Mouse (Mus musculus): ENCODE data around the gene Slc47a1. TPM values are rescaled to one million over a fixed set of nuclear protein-coding genes. Genes with fewer than 3 reads are reported as not detected.
"Not testable (repeated sequence)": the region's sequence is repeated elsewhere in the genome, so short reads cannot be mapped to it uniquely, and the experiment has no call there.

The Slc47a1 gene
- polyA plus RNA-seq (2016; fragmentation: Nextera tagmentation; extraction: Ambion mirVana) = 0.17 TPM in 1 of 2 replicates, not detected in the other

GRCm38 (mm10) chr11:61377881-61378613, at the start of gene Slc47a1:
TSS of gene Slc47a1 (minus strand) at chr11:61378345.
- Histone ChIP-seq H3K36me3 (replicated peaks) (no peaks in the 10 kb centered on the region), H3K27ac (no peak within 1 kb of the TSS), H3K4me3 (peak within 1 kb of the TSS; percentile 44), H3K4me1 (peaks cover 12% of the 10 kb centered on the region), H3K27me3 (ENCODE audit: poor library complexity, severe bottlenecking) (peaks cover 56% of the 10 kb centered on the region), H3K9me3 (no peaks in the 10 kb centered on the region)
- WGBS = 17% methylated on average over 39 of the region's 39 CpGs
- DNase-seq (ENCODE audit: extremely low spot score, low spot score) = peak; percentile 18

GRCm38 (mm10) chr11:61419253-61419652, 41.1 kb upstream of the Slc47a1 start:
- Histone ChIP-seq H3K4me3 (no peak overlapping the region), H3K27ac (no peak overlapping the region), H3K9me3 (peaks cover 4% of the 10 kb centered on the region; the same call in 1 of the 2 replicates), H3K36me3 (replicated peaks) (no peaks in the 10 kb centered on the region), H3K4me1 (no peaks in the 10 kb centered on the region), H3K27me3 (ENCODE audit: poor library complexity, severe bottlenecking) (no peaks in the 10 kb centered on the region)
- DNase-seq (ENCODE audit: extremely low spot score, low spot score) = no peak
- WGBS = 89% methylated on average over 6 of the region's 6 CpGs

GRCm38 (mm10) chr11:61417945-61418551, 39.9 kb upstream of the Slc47a1 start:
- DNase-seq (ENCODE audit: extremely low spot score, low spot score) = peak; percentile 83
- Histone ChIP-seq H3K27me3 (ENCODE audit: poor library complexity, severe bottlenecking) (no peaks in the 10 kb centered on the region), H3K4me1 (no peaks in the 10 kb centered on the region), H3K4me3 (no peak overlapping the region), H3K27ac (peak overlapping the region; percentile 58; the same call in 1 of the 2 replicates), H3K9me3 (peaks cover 4% of the 10 kb centered on the region; the same call in 1 of the 2 replicates), H3K36me3 (replicated peaks) (no peaks in the 10 kb centered on the region)
- 37% methylated on average over 6 of the region's 6 CpGs for WGBS

- H3K4me1 ChIP-seq; H3K36me3 ChIP-seq (replicated peaks); DNase-seq (ENCODE audit: extremely low spot score, low spot score); H3K27me3 ChIP-seq (ENCODE audit: poor library complexity, severe bottlenecking); H3K4me3 ChIP-seq; H3K27ac ChIP-seq; H3K9me3 ChIP-seq: not testable (repeated sequence)
- WGBS = 87% methylated on average over 17 of the region's 17 CpGs
Measured at GRCm38 (mm10) chr11:61416540-61416939, 38.4 kb upstream of the Slc47a1 start.

- DNase-seq (ENCODE audit: extremely low spot score, low spot score) = no peak
- Histone ChIP-seq H3K36me3 (replicated peaks) (no peaks in the 10 kb centered on the region), H3K4me1 (no peaks in the 10 kb centered on the region), H3K4me3 (no peak overlapping the region), H3K9me3 (peaks cover 4% of the 10 kb centered on the region; the same call in 1 of the 2 replicates), H3K27ac (no peak overlapping the region), H3K27me3 (ENCODE audit: poor library complexity, severe bottlenecking) (no peaks in the 10 kb centered on the region)
- WGBS = 86% methylated on average over 1 of the region's 1 CpGs
Measured at GRCm38 (mm10) chr11:61415444-61415843, 37.3 kb upstream of the Slc47a1 start.

GRCm38 (mm10) chr11:61414560-61414959, 36.4 kb upstream of the Slc47a1 start:
- H3K9me3 ChIP-seq = no peaks in the 10 kb centered on the region
- no peak overlapping the region for H3K27ac ChIP-seq
- DNase-seq (ENCODE audit: extremely low spot score, low spot score) = no peak
- no peaks in the 10 kb centered on the region for H3K36me3 ChIP-seq (replicated peaks)
- 85% methylated on average over 3 of the region's 3 CpGs for WGBS
- H3K4me1 ChIP-seq = no peaks in the 10 kb centered on the region
- no peaks in the 10 kb centered on the region for H3K27me3 ChIP-seq (ENCODE audit: poor library complexity, severe bottlenecking)
- no peak overlapping the region for H3K4me3 ChIP-seq

- Histone ChIP-seq H3K4me3 (no peak overlapping the region), H3K36me3 (replicated peaks) (no peaks in the 10 kb centered on the region), H3K9me3 (no peaks in the 10 kb centered on the region), H3K27me3 (ENCODE audit: poor library complexity, severe bottlenecking) (no peaks in the 10 kb centered on the region), H3K4me1 (no peaks in the 10 kb centered on the region), H3K27ac (no peak overlapping the region)
- WGBS = 84% methylated on average over 5 of the region's 5 CpGs
- no peak for DNase-seq (ENCODE audit: extremely low spot score, low spot score)
Measured at GRCm38 (mm10) chr11:61413411-61413810, 35.3 kb upstream of the Slc47a1 start.

GRCm38 (mm10) chr11:61411809-61412208, 33.7 kb upstream of the Slc47a1 start:
- no peak for DNase-seq (ENCODE audit: extremely low spot score, low spot score)
- H3K36me3 ChIP-seq (replicated peaks) = no peaks in the 10 kb centered on the region
- H3K9me3 ChIP-seq = no peaks in the 10 kb centered on the region
- no peak overlapping the region for H3K4me3 ChIP-seq
- H3K27ac ChIP-seq = no peak overlapping the region
- 45% methylated on average over 7 of the region's 7 CpGs for WGBS
- no peaks in the 10 kb centered on the region for H3K27me3 ChIP-seq (ENCODE audit: poor library complexity, severe bottlenecking)
- H3K4me1 ChIP-seq = no peaks in the 10 kb centered on the region

- Histone ChIP-seq H3K4me3 (no peak overlapping the region), H3K36me3 (replicated peaks) (no peaks in the 10 kb centered on the region), H3K9me3 (no peaks in the 10 kb centered on the region), H3K4me1 (no peaks in the 10 kb centered on the region), H3K27me3 (ENCODE audit: poor library complexity, severe bottlenecking) (no peaks in the 10 kb centered on the region), H3K27ac (no peak overlapping the region)
- DNase-seq (ENCODE audit: extremely low spot score, low spot score) = no peak
- WGBS = 87% methylated on average over 11 of the region's 11 CpGs
Measured at GRCm38 (mm10) chr11:61411221-61411620, 33.1 kb upstream of the Slc47a1 start.

GRCm38 (mm10) chr11:61410129-61410528, 32.0 kb upstream of the Slc47a1 start:
- no peak overlapping the region for H3K27ac ChIP-seq
- no peaks in the 10 kb centered on the region for H3K4me1 ChIP-seq
- H3K4me3 ChIP-seq = no peak overlapping the region
- 0% methylated on average over 1 of the region's 1 CpGs for WGBS
- no peaks in the 10 kb centered on the region for H3K36me3 ChIP-seq (replicated peaks)
- peak; percentile 86 for DNase-seq (ENCODE audit: extremely low spot score, low spot score)
- no peaks in the 10 kb centered on the region for H3K9me3 ChIP-seq
- no peaks in the 10 kb centered on the region for H3K27me3 ChIP-seq (ENCODE audit: poor library complexity, severe bottlenecking)

- no peak for DNase-seq (ENCODE audit: extremely low spot score, low spot score)
Measured at GRCm38 (mm10) chr11:61409051-61409450, 30.9 kb upstream of the Slc47a1 start.

GRCm38 (mm10) chr11:61408184-61409027, 30.3 kb upstream of the Slc47a1 start:
- Histone ChIP-seq H3K4me1 (no peaks in the 10 kb centered on the region), H3K9me3 (no peaks in the 10 kb centered on the region), H3K27me3 (ENCODE audit: poor library complexity, severe bottlenecking) (no peaks in the 10 kb centered on the region), H3K4me3 (peak overlapping the region; percentile 83), H3K36me3 (replicated peaks) (no peaks in the 10 kb centered on the region), H3K27ac (peak overlapping the region; percentile 92)
- DNase-seq (ENCODE audit: extremely low spot score, low spot score) = peak; percentile 84
- WGBS = under 1% methylated on average over 64 of the region's 64 CpGs

More at GRCm38 (mm10) chr11:61409051-61409450, 30.9 kb upstream of the Slc47a1 start:
- Histone ChIP-seq H3K27me3 (ENCODE audit: poor library complexity, severe bottlenecking) (no peaks in the 10 kb centered on the region), H3K4me1 (no peaks in the 10 kb centered on the region), H3K9me3 (no peaks in the 10 kb centered on the region), H3K36me3 (replicated peaks) (no peaks in the 10 kb centered on the region), H3K27ac (peak overlapping the region; percentile 92), H3K4me3 (peak overlapping the region; percentile 83)
- 21% methylated on average over 3 of the region's 3 CpGs for WGBS

Measured in forebrain, embryonic 10.5 days (tissue).